Mouse (Mus musculus): ENCODE measurements around the gene Fgfr2. TPM values are rescaled to one million over a fixed set of nuclear protein-coding genes. Genes with fewer than 3 reads are reported as not detected.

Fgfr2 gene
- polyA plus RNA-seq, 1 experiment: 114 TPM

DNA sequence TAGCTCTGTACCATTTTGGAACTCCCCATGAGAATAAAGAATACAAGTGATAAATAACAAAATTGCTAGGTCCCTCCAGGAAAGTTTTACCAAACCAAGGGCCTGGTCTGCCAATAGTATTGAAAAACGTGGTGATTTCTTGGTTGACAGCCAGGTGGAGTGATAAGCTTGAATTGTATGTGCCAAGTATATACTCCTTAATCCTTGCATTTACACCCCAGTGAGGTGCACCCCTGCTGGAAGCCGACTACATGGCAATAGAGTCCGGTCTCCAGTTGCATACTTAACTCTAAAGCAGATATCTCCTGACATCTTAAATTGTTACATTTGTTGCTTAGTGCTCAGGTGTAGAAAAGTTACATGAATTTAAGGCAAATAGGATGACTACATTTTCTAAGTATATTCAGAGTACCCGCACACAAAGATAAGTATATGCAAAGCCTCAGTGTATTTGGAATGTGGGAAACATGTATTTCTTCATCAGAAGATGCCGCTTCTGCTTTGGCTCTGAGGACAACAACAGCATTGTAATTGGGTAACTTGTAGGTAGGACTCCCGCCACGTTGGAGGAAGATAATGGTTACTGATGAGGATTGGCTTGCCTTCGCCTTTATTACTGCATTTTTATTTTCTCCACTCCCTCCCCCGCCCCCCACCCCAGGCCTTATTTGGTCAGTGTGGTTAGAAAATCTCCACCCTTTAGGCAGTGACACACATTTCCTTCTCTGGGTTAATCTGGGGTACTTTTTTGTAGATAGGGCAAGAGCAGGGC, 1751.1 kb downstream of the Fgfr2 start:
- TF ChIP-seq POLR2A (IDR thresholded peaks at IDR 0.05; ENCODE audit: borderline replicate concordance, extremely low read depth, low read depth, low read length): no peak
- no peak for TF ChIP-seq CTCF (IDR thresholded peaks at IDR 0.05; ENCODE audit: insufficient read depth, low read length)
- no peak for DNase-seq
- Histone ChIP-seq H3K4me1 (ENCODE audit: control insufficient read depth, insufficient read depth, low read length) (peaks cover 6% of the 10 kb centered on the region), H3K4me3 (replicated peaks; ENCODE audit: extremely low read depth, low read depth, low read length) (no peak overlapping the region)
- 71% methylated on average over 9 of the region's 9 CpGs for WGBS

DNA sequence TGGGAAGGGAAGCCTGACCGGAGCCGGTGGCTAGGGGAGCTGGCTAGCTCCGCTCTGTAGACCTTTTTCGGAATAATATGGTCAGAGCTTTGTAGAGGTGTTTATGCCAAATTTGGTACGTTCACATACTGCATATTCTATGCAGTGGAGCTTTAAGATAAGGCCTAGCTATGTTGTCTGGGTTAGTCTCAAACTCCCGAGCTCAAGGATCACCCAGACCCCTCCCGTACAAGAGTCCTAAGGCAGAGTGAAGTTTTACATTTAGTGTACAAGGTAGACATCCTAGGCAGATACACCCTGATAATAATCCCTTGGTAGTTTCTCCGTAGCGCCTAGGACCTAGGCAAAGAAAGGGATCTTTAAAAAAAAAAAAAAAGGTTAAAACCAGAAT, 1751.7 kb downstream of the Fgfr2 start:
- WGBS: 4% methylated on average over 9 of the region's 9 CpGs
- TF ChIP-seq CTCF (IDR thresholded peaks at IDR 0.05; ENCODE audit: insufficient read depth, low read length): no peak
- TF ChIP-seq POLR2A (IDR thresholded peaks at IDR 0.05; ENCODE audit: borderline replicate concordance, extremely low read depth, low read depth, low read length): no peak
- peaks cover 6% of the 10 kb centered on the region for H3K4me1 ChIP-seq (ENCODE audit: control insufficient read depth, insufficient read depth, low read length)
- H3K4me3 ChIP-seq (replicated peaks; ENCODE audit: extremely low read depth, low read depth, low read length): peak overlapping the region; percentile 82
- no peak for DNase-seq

DNA sequence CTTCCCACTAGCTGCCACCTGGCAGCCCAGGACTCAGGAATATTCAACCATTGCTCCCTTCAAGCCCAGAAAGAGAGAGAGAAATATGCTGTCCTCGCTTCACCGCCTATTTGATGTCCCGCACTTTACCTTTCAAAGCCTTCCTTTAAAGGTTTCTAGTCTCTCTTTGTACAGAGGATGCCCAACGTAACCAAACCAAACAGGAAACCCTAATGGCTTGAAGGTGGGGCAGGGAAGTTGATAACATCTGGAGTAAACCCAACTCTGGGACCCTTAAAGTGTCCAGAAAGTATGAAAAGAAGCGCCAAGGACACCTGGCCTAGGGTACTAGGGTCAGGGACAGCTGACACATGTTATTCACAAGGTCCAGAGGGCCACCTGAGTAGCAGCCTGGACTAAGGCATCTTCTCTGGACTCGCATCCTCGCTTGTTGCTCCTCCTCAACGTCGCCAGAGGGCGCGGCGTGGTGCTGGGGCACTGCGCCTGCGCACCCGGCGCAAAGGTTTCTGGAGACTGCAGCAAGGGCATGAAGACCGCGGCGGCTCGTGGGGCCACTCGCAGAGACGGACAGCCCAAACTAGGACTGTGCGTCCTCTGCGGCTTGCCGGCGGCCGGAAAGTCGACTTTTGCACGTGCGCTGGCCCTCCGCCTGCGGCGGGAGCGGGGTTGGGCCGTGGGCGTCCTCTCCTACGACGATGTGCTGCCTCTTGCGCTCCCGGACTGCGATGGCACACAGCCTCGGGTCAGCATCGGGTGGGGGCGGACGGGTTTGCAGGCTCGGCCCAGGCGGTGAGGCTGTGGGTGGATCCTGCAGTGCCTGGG, 1752.3 kb downstream of the Fgfr2 start, which contains the start of gene Pstk:
Pstk (plus strand) TSS at position 494 of the 822 bp plus-strand sequence.
- DNase-seq: peak; percentile 89
- H3K4me1 ChIP-seq (ENCODE audit: control insufficient read depth, insufficient read depth, low read length): peaks cover 6% of the 10 kb centered on the region
- peak within 1 kb of the TSS; percentile 82 for H3K4me3 ChIP-seq (replicated peaks; ENCODE audit: extremely low read depth, low read depth, low read length)
- TF ChIP-seq POLR2A (IDR thresholded peaks at IDR 0.05; ENCODE audit: borderline replicate concordance, extremely low read depth, low read depth, low read length) (peak; percentile 80), CTCF (IDR thresholded peaks at IDR 0.05; ENCODE audit: insufficient read depth, low read length) (peak; percentile 76)
- 4% methylated on average over 47 of the region's 47 CpGs for WGBS

DNA sequence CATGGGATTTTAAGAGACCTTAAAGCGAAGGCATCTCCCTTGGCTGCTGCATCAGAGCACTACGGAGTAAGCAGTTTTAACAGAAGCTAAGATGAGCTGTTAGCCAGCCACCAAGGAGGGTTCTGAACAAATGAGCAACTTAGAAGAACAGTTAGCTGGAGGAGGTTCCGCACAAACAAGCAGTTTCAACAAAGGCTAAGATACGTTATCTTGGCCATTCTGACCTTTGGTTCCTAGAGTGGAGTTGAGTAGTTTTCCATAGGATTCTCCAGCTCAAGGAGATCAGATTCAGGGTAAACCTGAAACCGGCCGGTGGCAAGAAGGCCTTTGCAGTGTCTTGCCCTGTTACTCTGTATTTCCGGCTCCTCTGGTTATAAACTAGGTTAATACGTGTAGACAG, 1759.0 kb downstream of the Fgfr2 start:
- Histone ChIP-seq H3K4me1 (ENCODE audit: control insufficient read depth, insufficient read depth, low read length) (no peaks in the 10 kb centered on the region; the same call in 1 of the 2 replicates), H3K4me3 (replicated peaks; ENCODE audit: extremely low read depth, low read depth, low read length) (no peak overlapping the region)
- DNase-seq: no peak
- TF ChIP-seq POLR2A (IDR thresholded peaks at IDR 0.05; ENCODE audit: borderline replicate concordance, extremely low read depth, low read depth, low read length) (no peak), CTCF (IDR thresholded peaks at IDR 0.05; ENCODE audit: insufficient read depth, low read length) (no peak)
- WGBS: 84% methylated on average over 8 of the region's 8 CpGs

DNA sequence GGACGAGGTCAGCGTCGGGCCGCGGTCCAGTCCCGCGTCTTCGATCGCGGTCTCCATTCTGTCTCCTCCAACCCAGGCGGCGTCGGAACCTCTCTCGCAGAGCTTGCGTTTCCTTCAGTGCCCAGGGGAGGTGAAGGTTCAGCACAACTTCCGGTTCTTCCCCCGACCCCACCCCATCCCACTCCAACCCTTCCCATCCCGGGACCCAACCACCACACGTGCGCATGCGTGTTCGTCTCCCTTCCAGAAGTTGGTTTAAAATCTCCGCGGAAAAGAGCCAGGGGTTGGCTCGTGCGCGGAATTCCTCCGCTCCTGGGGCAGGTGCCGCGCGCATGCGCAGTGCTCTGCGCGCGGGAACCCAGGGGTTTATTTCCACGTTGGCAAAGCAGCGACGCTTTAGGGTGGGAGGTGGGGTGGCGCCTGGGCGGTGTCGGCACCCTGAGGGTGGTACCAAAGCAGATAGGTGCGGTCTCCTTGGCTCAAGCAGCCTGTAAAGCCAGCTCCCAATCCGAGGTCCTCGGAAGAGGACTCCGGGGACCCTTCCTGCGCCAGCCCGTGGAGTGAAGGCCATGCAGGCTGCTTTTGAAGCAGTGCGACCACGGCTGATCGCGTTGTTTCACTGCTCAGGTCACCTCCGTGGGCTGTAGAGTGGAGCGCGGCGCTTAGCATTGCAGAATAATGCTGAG, 1760.4 kb downstream of the Fgfr2 start, which contains the start of gene 2310057M21Rik:
2310057M21Rik (minus strand) TSS at position 145 of the 686 bp plus-strand sequence.
- under 1% methylated on average over 55 of the region's 55 CpGs for WGBS
- DNase-seq: peak; percentile 88
- H3K4me3 ChIP-seq (replicated peaks; ENCODE audit: extremely low read depth, low read depth, low read length): peak within 1 kb of the TSS; percentile 91
- H3K4me1 ChIP-seq (ENCODE audit: control insufficient read depth, insufficient read depth, low read length): no peaks in the 10 kb centered on the region; the same call in 1 of the 2 replicates
- TF ChIP-seq CTCF (IDR thresholded peaks at IDR 0.05; ENCODE audit: insufficient read depth, low read length): no peak
- TF ChIP-seq POLR2A (IDR thresholded peaks at IDR 0.05; ENCODE audit: borderline replicate concordance, extremely low read depth, low read depth, low read length): peak; percentile 51; the same call in 1 of the 2 replicates

DNA sequence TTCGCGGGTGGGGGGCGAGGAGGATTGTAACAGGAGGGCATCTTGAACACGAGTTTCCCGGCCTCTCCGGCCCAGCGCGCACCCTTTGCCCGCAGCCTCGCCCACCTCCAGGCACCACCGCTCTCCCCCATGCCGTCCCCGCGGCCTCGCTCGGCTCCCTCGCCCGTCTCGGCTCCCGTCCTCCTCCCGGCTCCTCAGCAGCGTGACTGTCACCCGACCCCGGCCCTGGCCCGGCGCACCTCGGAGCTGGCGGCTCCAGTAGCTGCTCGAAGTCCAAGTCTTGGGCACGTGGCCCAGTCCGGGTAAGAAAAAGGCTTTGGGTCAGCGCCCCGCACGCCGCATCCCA, 1760.9 kb downstream of the Fgfr2 start:
- Histone ChIP-seq H3K4me3 (replicated peaks; ENCODE audit: extremely low read depth, low read depth, low read length) (peak overlapping the region; percentile 91), H3K4me1 (ENCODE audit: control insufficient read depth, insufficient read depth, low read length) (no peaks in the 10 kb centered on the region; the same call in 1 of the 2 replicates)
- no peak for TF ChIP-seq POLR2A (IDR thresholded peaks at IDR 0.05; ENCODE audit: borderline replicate concordance, extremely low read depth, low read depth, low read length)
- no peak for TF ChIP-seq CTCF (IDR thresholded peaks at IDR 0.05; ENCODE audit: insufficient read depth, low read length)
- WGBS: under 1% methylated on average over 35 of the region's 35 CpGs
- no peak for DNase-seq

DNA sequence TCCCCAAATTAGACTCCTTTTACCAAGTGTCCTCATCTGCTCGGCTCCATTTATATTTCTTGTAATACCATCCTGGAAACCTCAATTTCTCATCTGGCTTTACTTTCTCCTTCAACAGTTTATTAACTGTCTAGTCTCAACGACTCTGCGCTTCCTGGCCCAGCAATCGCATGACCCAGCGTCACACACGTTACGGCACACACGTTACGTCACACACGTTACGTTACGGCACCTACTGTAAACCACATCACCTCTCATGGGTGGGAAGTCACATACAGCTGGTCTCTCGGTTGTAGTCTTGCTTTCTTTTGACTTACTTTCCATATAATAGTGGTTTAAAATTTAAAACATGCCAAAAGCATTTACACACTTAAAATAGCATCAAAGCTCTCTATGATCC, 1767.0 kb downstream of the Fgfr2 start:
- TF ChIP-seq POLR2A (IDR thresholded peaks at IDR 0.05; ENCODE audit: borderline replicate concordance, extremely low read depth, low read depth, low read length) (no peak), CTCF (IDR thresholded peaks at IDR 0.05; ENCODE audit: insufficient read depth, low read length) (no peak)
- no peaks in the 10 kb centered on the region for H3K4me1 ChIP-seq (ENCODE audit: control insufficient read depth, insufficient read depth, low read length)
- no peak overlapping the region for H3K4me3 ChIP-seq (replicated peaks; ENCODE audit: extremely low read depth, low read depth, low read length)
- no peak for DNase-seq
- 93% methylated on average over 13 of the region's 13 CpGs for WGBS

DNA sequence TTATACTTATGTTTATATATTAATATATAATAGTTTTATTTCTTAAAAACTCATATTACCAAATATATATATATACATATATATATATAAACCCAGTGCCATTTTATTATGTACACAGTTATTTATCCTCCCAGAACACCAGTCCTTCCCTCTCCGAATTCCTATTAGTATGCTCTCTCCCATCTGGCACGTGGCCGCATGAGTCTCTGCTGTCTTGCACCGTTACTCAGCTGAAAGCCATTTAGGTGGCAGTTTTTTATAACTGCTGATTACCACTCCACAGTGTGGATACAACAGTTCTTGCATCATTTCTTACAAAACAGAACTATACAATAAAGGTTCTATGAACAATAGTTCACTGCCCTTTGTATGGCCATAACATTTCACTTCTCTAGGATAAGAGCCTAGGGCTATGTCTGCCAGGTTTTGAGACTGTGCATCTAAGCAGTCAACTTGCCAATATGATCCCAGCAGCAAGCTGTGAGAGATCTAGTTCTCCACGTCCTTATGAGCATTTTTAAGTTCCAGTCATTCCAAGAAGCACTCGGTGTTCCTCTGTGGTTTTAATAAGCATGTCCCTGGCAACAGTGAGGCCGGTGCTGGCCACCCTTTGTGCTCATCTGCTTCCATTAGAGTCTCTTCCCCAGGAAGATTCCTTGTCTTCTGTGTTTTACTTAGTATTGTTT, 1777.2 kb downstream of the Fgfr2 start:
- no peak for DNase-seq
- H3K4me1 ChIP-seq (ENCODE audit: control insufficient read depth, insufficient read depth, low read length): no peaks in the 10 kb centered on the region
- TF ChIP-seq CTCF (IDR thresholded peaks at IDR 0.05; ENCODE audit: insufficient read depth, low read length): no peak
- TF ChIP-seq POLR2A (IDR thresholded peaks at IDR 0.05; ENCODE audit: borderline replicate concordance, extremely low read depth, low read depth, low read length): no peak
- H3K4me3 ChIP-seq (replicated peaks; ENCODE audit: extremely low read depth, low read depth, low read length): no peak overlapping the region
- 74% methylated on average over 7 of the region's 7 CpGs for WGBS
